Mouse (Mus musculus): ENCODE data around the gene Fa2h.

DNA sequence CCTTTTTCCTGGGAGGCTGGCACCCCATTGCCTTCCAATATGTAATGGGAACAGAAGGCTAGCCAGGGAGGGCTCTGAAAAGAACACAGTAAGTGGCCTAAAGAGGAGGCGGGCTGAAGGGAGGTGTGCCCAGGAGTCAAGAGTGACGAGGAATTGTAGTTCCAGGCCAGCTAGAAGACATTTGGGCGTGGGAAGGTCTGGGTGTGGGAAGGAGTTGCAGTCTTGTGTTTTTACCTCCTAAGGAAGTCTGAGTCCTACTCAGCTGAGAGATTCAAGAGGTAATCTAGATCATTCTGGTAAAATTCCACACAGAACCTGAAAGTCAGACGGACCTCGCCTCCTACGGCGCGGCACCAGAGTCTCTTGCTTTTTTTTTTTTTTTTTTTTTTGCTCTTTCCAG is 30.1 kb downstream of the Fa2h start:
- TF ChIP-seq HCFC1 (IDR thresholded peaks at IDR 0.05; ENCODE audit: borderline replicate concordance, insufficient read depth, low read length) (no peak), ZC3H11A (IDR thresholded peaks at IDR 0.05; ENCODE audit: borderline replicate concordance, low read depth, low read length) (no peak), MAFK (IDR thresholded peaks at IDR 0.05; ENCODE audit: insufficient read depth, low read depth, low read length) (no peak), CHD2 (IDR thresholded peaks at IDR 0.05; ENCODE audit: low read depth, low read length) (no peak)

All from ES-E14 (cell line).